Mouse (Mus musculus) hindbrain, embryonic 14.5 days (tissue): ENCODE measurements around the gene Vopp1. TPM values are rescaled to one million over a fixed set of nuclear protein-coding genes. Genes with fewer than 3 reads are reported as not detected.

ENCODE experiments used
- ATAC-seq: fragments of 200-750 bp; cut with Nextera tagmentation; 2 replicates; pipeline ENCODE4 v1.8.0; 2017; ENCODE audit warnings: moderate number of reproducible peaks, mild to moderate bottlenecking, moderate TSS enrichment, moderate library complexity; ENCODE audit not compliant: low FRiP score
- DNase-seq: peaks from one replicate; pipeline ENCODE4 v3.0.0-alpha.2; 2015; ENCODE audit warnings: low spot score
- H3K27ac ChIP-seq: fragments of 300-500 bp; sonication (generic); 2 replicates; pipeline ENCODE4 v1.5.1; 2014; ENCODE audit warnings: mild to moderate bottlenecking, moderate library complexity
- H3K27me3 ChIP-seq: fragments of 300-500 bp; sonication (generic); 2 replicates; pipeline ENCODE4 v1.6.1; 2014; ENCODE audit warnings: mild to moderate bottlenecking, low read length, mixed read lengths; ENCODE audit not compliant: control insufficient read depth, insufficient read depth
- H3K36me3 ChIP-seq: fragments of 300-500 bp; sonication (generic); replicated peaks from 2 replicates; pipeline ENCODE4 v1.6.1; 2014; ENCODE audit not compliant: control insufficient read depth, insufficient read depth
- H3K4me1 ChIP-seq: fragments of 300-500 bp; sonication (generic); replicated peaks from 2 replicates; pipeline ENCODE4 v1.6.1; 2014; ENCODE audit warnings: antibody characterized with exemption, low read length, mixed read lengths; ENCODE audit not compliant: control insufficient read depth, insufficient read depth
- H3K4me2 ChIP-seq: fragments of 300-500 bp; sonication (generic); replicated peaks from 2 replicates; pipeline ENCODE4 v1.6.1; 2014; ENCODE audit warnings: mild to moderate bottlenecking, moderate library complexity
- H3K4me3 ChIP-seq: fragments of 300-500 bp; sonication (generic); replicated peaks from 2 replicates; pipeline ENCODE4 v1.5.1; 2014; ENCODE audit warnings: mild to moderate bottlenecking, low read length
- H3K9ac ChIP-seq: fragments of 300-500 bp; sonication (generic); 2 replicates; pipeline ENCODE4 v1.6.1; 2014
- H3K9me3 ChIP-seq: fragments of 300-500 bp; sonication (generic); 2 replicates; pipeline ENCODE4 v1.6.1; 2016; ENCODE audit warnings: low read length; ENCODE audit not compliant: control insufficient read depth
- WGBS: fragments of 180-500 bp; shearing (Covaris S2); extraction: QIAGEN DNeasy Blood & Tissue Kit; methylation state at CpG from one replicate; pipeline ENCODE4 v1.1.7; 2014; 5-methylcytosine and 5-hydroxymethylcytosine counted together
- polyA plus RNA-seq: library from polyadenylated mRNA; unstranded; fragments of >200 nt; fragmentation: Nextera tagmentation; extraction: Ambion mirVana; gene quantifications from 2 replicates; pipeline ENCODE4 v1.2.1, GENCODE M21; 2014

Vopp1 gene
- polyA plus RNA-seq, 1 experiment from 2014 or later: 113 TPM

- no peak overlapping the region for H3K27ac ChIP-seq
- 69% methylated on average over 3 of the region's 3 CpGs for WGBS
- no peak for ATAC-seq
These were observed 59.7 kb downstream of the Vopp1 start for GRCm38 (mm10) chr6:57765095-57765878.

GRCm38 (mm10) chr6:57763054-57763453 is 61.9 kb downstream of the Vopp1 start:
- Histone ChIP-seq H3K4me1 (no peaks in the 10 kb centered on the region), H3K36me3 (peaks cover 34% of the 10 kb centered on the region), H3K4me2 (no peak overlapping the region), H3K4me3 (no peak overlapping the region), H3K9me3 (no peaks in the 10 kb centered on the region), H3K27me3 (no peaks in the 10 kb centered on the region), H3K27ac (no peak overlapping the region), H3K9ac (no peak overlapping the region)
- no peak for DNase-seq
- no peak for ATAC-seq

More at GRCm38 (mm10) chr6:57765095-57765878, 59.7 kb downstream of the Vopp1 start:
- H3K4me2 ChIP-seq: no peak overlapping the region
- H3K36me3 ChIP-seq: peaks cover 31% of the 10 kb centered on the region
- H3K4me1 ChIP-seq: no peaks in the 10 kb centered on the region
- no peak overlapping the region for H3K9ac ChIP-seq
- no peak overlapping the region for H3K4me3 ChIP-seq
- no peaks in the 10 kb centered on the region for H3K9me3 ChIP-seq
- H3K27me3 ChIP-seq: no peaks in the 10 kb centered on the region
- DNase-seq: no peak

- DNase-seq (no peak), ATAC-seq (no peak)
- Histone ChIP-seq H3K9ac (no peak overlapping the region), H3K27me3 (no peaks in the 10 kb centered on the region), H3K4me1 (no peaks in the 10 kb centered on the region), H3K9me3 (no peaks in the 10 kb centered on the region), H3K4me3 (no peak overlapping the region), H3K36me3 (peaks cover 43% of the 10 kb centered on the region), H3K4me2 (no peak overlapping the region), H3K27ac (no peak overlapping the region)
- 97% methylated on average over 9 of the region's 9 CpGs for WGBS
These were observed 70.8 kb downstream of the Vopp1 start for GRCm38 (mm10) chr6:57753962-57754759.

GRCm38 (mm10) chr6:57745748-57746129 is 79.2 kb downstream of the Vopp1 start:
- no peak overlapping the region for H3K9ac ChIP-seq
- no peak overlapping the region for H3K4me2 ChIP-seq
- 96% methylated on average over 2 of the region's 2 CpGs for WGBS

GRCm38 (mm10) chr6:57744974-57745747 is 79.8 kb downstream of the Vopp1 start:
- Histone ChIP-seq H3K27me3 (no peaks in the 10 kb centered on the region), H3K9me3 (no peaks in the 10 kb centered on the region), H3K36me3 (peaks cover 2% of the 10 kb centered on the region; the same call in 1 of the 2 replicates), H3K4me1 (no peaks in the 10 kb centered on the region), H3K4me3 (no peak overlapping the region), H3K4me2 (no peak overlapping the region), H3K27ac (no peak overlapping the region), H3K9ac (no peak overlapping the region)
- WGBS: 94% methylated on average over 4 of the region's 4 CpGs
- no peak for ATAC-seq
- no peak for DNase-seq

More at GRCm38 (mm10) chr6:57745748-57746129, 79.2 kb downstream of the Vopp1 start:
- DNase-seq (no peak), ATAC-seq (no peak)
- Histone ChIP-seq H3K4me1 (no peaks in the 10 kb centered on the region), H3K36me3 (no peaks in the 10 kb centered on the region), H3K27ac (no peak overlapping the region), H3K9me3 (no peaks in the 10 kb centered on the region), H3K27me3 (no peaks in the 10 kb centered on the region), H3K4me3 (no peak overlapping the region)

- ATAC-seq: no peak
- H3K4me3 ChIP-seq: no peak overlapping the region
- H3K9ac ChIP-seq: no peak overlapping the region
- H3K9me3 ChIP-seq: no peaks in the 10 kb centered on the region
- H3K27ac ChIP-seq: no peak overlapping the region
- no peaks in the 10 kb centered on the region for H3K27me3 ChIP-seq
- WGBS: 91% methylated on average over 2 of the region's 2 CpGs
- H3K4me2 ChIP-seq: no peak overlapping the region
- no peak for DNase-seq
- peaks cover 6% of the 10 kb centered on the region; the same call in 1 of the 2 replicates for H3K36me3 ChIP-seq
- no peaks in the 10 kb centered on the region for H3K4me1 ChIP-seq
These were observed 80.8 kb downstream of the Vopp1 start for GRCm38 (mm10) chr6:57744123-57744522.

- WGBS: 87% methylated on average over 2 of the region's 2 CpGs
- no peak for DNase-seq
These were observed 81.6 kb downstream of the Vopp1 start for GRCm38 (mm10) chr6:57743333-57743732.

GRCm38 (mm10) chr6:57742749-57743148 is 82.2 kb downstream of the Vopp1 start:
- 100% methylated on average over 1 of the region's 1 CpGs for WGBS
- Histone ChIP-seq H3K4me2 (no peak overlapping the region), H3K9ac (no peak overlapping the region), H3K9me3 (no peaks in the 10 kb centered on the region), H3K36me3 (peaks cover 17% of the 10 kb centered on the region), H3K27me3 (no peaks in the 10 kb centered on the region), H3K27ac (no peak overlapping the region), H3K4me3 (no peak overlapping the region), H3K4me1 (no peaks in the 10 kb centered on the region)
- ATAC-seq (no peak), DNase-seq (no peak)

More at GRCm38 (mm10) chr6:57743333-57743732, 81.6 kb downstream of the Vopp1 start:
- no peak overlapping the region for H3K9ac ChIP-seq
- H3K27ac ChIP-seq: no peak overlapping the region
- no peak overlapping the region for H3K4me3 ChIP-seq
- ATAC-seq: no peak
- no peaks in the 10 kb centered on the region for H3K9me3 ChIP-seq
- H3K27me3 ChIP-seq: no peaks in the 10 kb centered on the region
- no peak overlapping the region for H3K4me2 ChIP-seq
- H3K4me1 ChIP-seq: no peaks in the 10 kb centered on the region
- H3K36me3 ChIP-seq: peaks cover 12% of the 10 kb centered on the region

- ATAC-seq (no peak), DNase-seq (no peak)
- WGBS: 96% methylated on average over 1 of the region's 1 CpGs
- Histone ChIP-seq H3K9ac (no peak overlapping the region), H3K4me3 (no peak overlapping the region), H3K27me3 (no peaks in the 10 kb centered on the region), H3K4me2 (no peak overlapping the region), H3K36me3 (peaks cover 26% of the 10 kb centered on the region), H3K4me1 (no peaks in the 10 kb centered on the region), H3K27ac (no peak overlapping the region), H3K9me3 (no peaks in the 10 kb centered on the region)
These were observed 103.6 kb downstream of the Vopp1 start for GRCm38 (mm10) chr6:57721347-57721746.
